Mouse (Mus musculus) liver, postnatal 0 days (tissue): Measurements from ENCODE around the gene Nupr1l.

Experiments used
- CTCF ChIP-seq: sonication (generic); IDR thresholded peaks from 2 replicates; pipeline ENCODE4 v1.5.1; 2016; ENCODE audit warnings: antibody characterized with exemption, low read depth
- EP300 ChIP-seq: IDR thresholded peaks from 2 replicates; pipeline ENCODE4 v1.6.1; 2016; ENCODE audit warnings: antibody characterized with exemption, low read depth, mild to moderate bottlenecking

DNA sequence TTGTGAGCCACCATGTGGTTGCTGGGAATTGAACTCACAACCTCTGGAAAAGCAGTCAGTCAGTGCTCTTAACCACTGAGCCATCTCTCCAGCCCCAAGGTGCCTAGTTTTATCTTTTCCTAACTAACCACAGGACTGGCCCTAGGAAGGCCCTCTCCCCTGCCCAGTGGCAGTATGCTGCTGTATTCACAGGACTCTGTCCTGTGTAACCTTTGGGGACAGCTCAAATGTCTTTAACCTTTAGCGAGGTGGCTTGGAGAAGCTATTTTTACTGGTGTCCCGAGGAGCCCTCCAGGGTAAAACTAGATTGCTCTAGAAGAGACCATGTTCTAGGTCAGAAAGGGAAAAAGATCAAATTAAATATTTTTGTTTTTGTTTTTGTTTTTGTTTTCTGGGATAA, 37.1 kb upstream of the Nupr1l start:
- TF ChIP-seq EP300 = no peak
- no peak for TF ChIP-seq CTCF
